Mouse (Mus musculus) kidney, embryonic 15.5 days (tissue): ENCODE measurements around the gene Chd1. TPM values are rescaled to one million over a fixed set of nuclear protein-coding genes. Genes with fewer than 3 reads are reported as not detected.

ENCODE experiments used
- ATAC-seq: fragments of 200-750 bp; cut with Nextera tagmentation; replicated peaks from 2 replicates; pipeline ENCODE4 v1.8.0; 2017; ENCODE audit warnings: moderate TSS enrichment; ENCODE audit not compliant: low FRiP score
- H3K27ac ChIP-seq: fragments of 300-500 bp; sonication (generic); 2 replicates; pipeline ENCODE4 v1.5.1; 2015; ENCODE audit warnings: mild to moderate bottlenecking, inconsistent platforms
- H3K27me3 ChIP-seq: fragments of 300-500 bp; sonication (generic); 2 replicates; pipeline ENCODE4 v1.6.1; 2015; ENCODE audit warnings: inconsistent platforms
- H3K36me3 ChIP-seq: fragments of 300-500 bp; sonication (generic); 2 replicates; pipeline ENCODE4 v1.6.1; 2015; ENCODE audit warnings: inconsistent platforms
- H3K4me1 ChIP-seq: fragments of 300-500 bp; sonication (generic); 2 replicates; pipeline ENCODE4 v1.6.1; 2015; ENCODE audit warnings: inconsistent platforms
- H3K4me2 ChIP-seq: fragments of 300-500 bp; sonication (generic); 2 replicates; pipeline ENCODE4 v1.6.1; 2015; ENCODE audit warnings: moderate library complexity, mild to moderate bottlenecking, inconsistent platforms
- H3K4me3 ChIP-seq: fragments of 300-500 bp; sonication (generic); replicated peaks from 2 replicates; pipeline ENCODE4 v1.5.1; 2015; ENCODE audit warnings: mild to moderate bottlenecking, inconsistent platforms
- H3K9ac ChIP-seq: fragments of 300-500 bp; sonication (generic); 2 replicates; pipeline ENCODE4 v1.6.1; 2015; ENCODE audit warnings: mild to moderate bottlenecking, inconsistent platforms
- H3K9me3 ChIP-seq: fragments of 300-500 bp; sonication (generic); replicated peaks from 2 replicates; pipeline ENCODE4 v1.6.1; 2016; ENCODE audit warnings: inconsistent platforms
- WGBS: fragments of 180-500 bp; shearing (Covaris S2); methylation state at CpG from one replicate; pipeline ENCODE4 v1.1.7; 2015; ENCODE audit warnings: mixed read lengths; 5-methylcytosine and 5-hydroxymethylcytosine counted together
- polyA plus RNA-seq: library from polyadenylated mRNA; unstranded; fragments of >200 nt; fragmentation: Nextera tagmentation; extraction: Ambion mirVana; gene quantifications from 2 replicates; pipeline ENCODE4 v1.2.1, GENCODE M21; 2015

Chd1 gene
- polyA plus RNA-seq, 1 experiment from 2014 or later: 29.5 TPM

- 82% methylated on average over 5 of the region's 5 CpGs for WGBS
- Histone ChIP-seq H3K27me3 (no peaks in the 10 kb centered on the region), H3K4me1 (peaks cover 32% of the 10 kb centered on the region), H3K9me3 (no peaks in the 10 kb centered on the region), H3K4me3 (no peak overlapping the region), H3K9ac (no peak overlapping the region), H3K4me2 (no peak overlapping the region), H3K36me3 (peaks cover 34% of the 10 kb centered on the region), H3K27ac (no peak overlapping the region)
- ATAC-seq: no peak
These were observed 112.3 kb downstream of the Chd1 start for GRCm38 (mm10) chr17:15817096-15817450.

- Histone ChIP-seq H3K4me1 (peaks cover 27% of the 10 kb centered on the region), H3K27me3 (no peaks in the 10 kb centered on the region), H3K4me2 (no peak overlapping the region), H3K36me3 (peaks cover 30% of the 10 kb centered on the region), H3K9me3 (no peaks in the 10 kb centered on the region), H3K9ac (no peak overlapping the region), H3K4me3 (no peak overlapping the region), H3K27ac (no peak overlapping the region)
- WGBS: 100% methylated on average over 2 of the region's 2 CpGs
- ATAC-seq: no peak
These were observed 112.9 kb downstream of the Chd1 start for GRCm38 (mm10) chr17:15817634-15818033.

GRCm38 (mm10) chr17:15818372-15818771, 113.6 kb downstream of the Chd1 start:
- Histone ChIP-seq H3K36me3 (peaks cover 30% of the 10 kb centered on the region), H3K27ac (no peak overlapping the region), H3K4me3 (no peak overlapping the region), H3K9ac (no peak overlapping the region), H3K4me1 (peaks cover 31% of the 10 kb centered on the region), H3K4me2 (no peak overlapping the region), H3K27me3 (no peaks in the 10 kb centered on the region), H3K9me3 (no peaks in the 10 kb centered on the region)
- ATAC-seq: 0 out of 2 replicates have a peak, but pooled peaks have one; percentile 31
- WGBS: 80% methylated on average over 8 of the region's 8 CpGs

- Histone ChIP-seq H3K27ac (no peak overlapping the region), H3K4me1 (peaks cover 37% of the 10 kb centered on the region), H3K9me3 (no peaks in the 10 kb centered on the region), H3K9ac (no peak overlapping the region), H3K4me3 (no peak overlapping the region), H3K4me2 (no peak overlapping the region), H3K36me3 (peaks cover 30% of the 10 kb centered on the region), H3K27me3 (no peaks in the 10 kb centered on the region)
- 72% methylated on average over 6 of the region's 6 CpGs for WGBS
- ATAC-seq: no peak
These were observed 115.4 kb downstream of the Chd1 start for GRCm38 (mm10) chr17:15820146-15820545.

- H3K36me3 ChIP-seq: peaks cover 27% of the 10 kb centered on the region
- no peak overlapping the region for H3K4me3 ChIP-seq
- no peak for ATAC-seq
- no peak overlapping the region for H3K9ac ChIP-seq
- H3K9me3 ChIP-seq: no peaks in the 10 kb centered on the region
- 51% methylated on average over 10 of the region's 10 CpGs for WGBS
- H3K27ac ChIP-seq: no peak overlapping the region
- H3K27me3 ChIP-seq: no peaks in the 10 kb centered on the region
- no peak overlapping the region for H3K4me2 ChIP-seq
- peaks cover 37% of the 10 kb centered on the region for H3K4me1 ChIP-seq
These were observed 116.0 kb downstream of the Chd1 start for GRCm38 (mm10) chr17:15820761-15821160.

GRCm38 (mm10) chr17:15821706-15822105, 116.9 kb downstream of the Chd1 start:
- Histone ChIP-seq H3K9me3 (no peaks in the 10 kb centered on the region), H3K27ac (no peak overlapping the region), H3K36me3 (peaks cover 27% of the 10 kb centered on the region), H3K4me1 (peaks cover 35% of the 10 kb centered on the region), H3K4me2 (no peak overlapping the region), H3K4me3 (no peak overlapping the region), H3K9ac (no peak overlapping the region), H3K27me3 (no peaks in the 10 kb centered on the region)
- ATAC-seq: no peak
- 83% methylated on average over 4 of the region's 4 CpGs for WGBS

Other genes starting within 250 kb of the Chd1 start
- gene Psmb1, start 205.2 kb upstream of the Chd1 start, polyA plus RNA-seq: 265 and 285 TPM in 2 replicates
- gene Tbp, start 205.1 kb upstream of the Chd1 start, polyA plus RNA-seq: 49.4 and 51.1 TPM in 2 replicates
- 44.8 and 51.2 TPM in 2 replicates for gene Pdcd2, start 177.7 kb upstream of the Chd1 start, polyA plus RNA-seq
- 2.0 and 2.9 TPM in 2 replicates for gene Prdm9, start 140.6 kb upstream of the Chd1 start, polyA plus RNA-seq
- gene Rgmb, start 126.1 kb downstream of the Chd1 start, polyA plus RNA-seq: 12.5 and 13.3 TPM in 2 replicates